ENCODE assay signal across 21 mouse cellular contexts in the genomic region with DNA sequence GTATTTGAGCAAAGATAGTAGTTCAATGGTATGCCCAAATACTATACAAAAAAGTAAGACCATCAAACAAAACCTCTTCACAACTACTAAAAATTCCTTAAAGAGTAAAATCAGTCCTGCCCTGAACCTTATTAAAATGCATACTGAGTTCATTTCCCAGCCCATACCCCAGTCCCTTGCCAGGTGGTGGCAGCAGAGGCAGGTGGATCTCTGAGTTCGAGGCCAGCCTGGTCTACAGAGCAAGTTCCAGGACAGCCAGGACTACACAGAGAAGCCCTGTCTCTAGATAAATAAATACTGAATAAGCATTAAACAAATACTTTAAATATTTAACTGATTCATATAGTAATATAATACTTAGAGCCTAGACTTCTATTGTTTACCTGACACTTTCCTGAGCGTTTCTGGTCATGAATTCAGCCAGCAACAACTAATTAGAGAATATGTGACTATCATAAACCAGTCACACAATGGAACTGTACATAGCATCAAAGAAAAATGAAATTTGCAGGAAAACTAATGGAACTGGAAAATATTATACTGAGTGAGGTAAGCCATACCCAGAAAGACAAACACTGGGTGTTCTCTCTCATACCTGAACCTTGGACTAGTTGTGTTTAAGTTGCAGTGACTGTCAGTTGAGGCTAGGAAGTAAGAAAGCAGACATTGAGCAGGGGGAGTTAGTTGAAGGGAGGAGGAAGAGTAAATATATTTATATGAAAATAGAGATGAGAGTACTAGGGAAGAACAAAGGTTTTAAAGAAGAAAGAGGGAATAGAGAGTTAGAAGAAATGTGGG. TPM values are rescaled to one million over a fixed set of nuclear protein-coding genes. Genes with fewer than 3 reads are reported as not detected.
DNase-seq lines count a peak whose midpoint lies in the region; ATAC-seq and TF ChIP-seq lines count a peak whose summit lies in the region.
"Had no signal": no experiment of that assay in that cellular context is flagged by ENCODE, and none has a peak within 500 bp of the region (broad histone marks: within the 10 kb centered on the region; RNA-seq: fewer than 3 reads in every experiment).

No protein-coding gene starts in this region.

- H3K4me3 ChIP-seq in lung, adult 2 months (replicated peaks; ENCODE audit: extremely low read depth, low read depth, low read length), result no peak overlapping the region
- H3K4me3 ChIP-seq in intestine, embryonic 15.5 days (replicated peaks), result no peak overlapping the region
- H3K4me3 ChIP-seq in stomach, postnatal 0 days (ENCODE audit: low read depth, low read length), result no peak overlapping the region
- H3K4me3 ChIP-seq: forebrain, embryonic 15.5 days; heart, embryonic 10.5 days; hindbrain, embryonic 12.5 days; liver, embryonic 15.5 days; myocyte; neural tube, embryonic 13.5 days had no signal

- no peak overlapping the region for H3K27ac ChIP-seq in intestine, embryonic 15.5 days
- no peak overlapping the region for H3K27ac ChIP-seq in stomach, postnatal 0 days (replicated peaks)
- H3K27ac ChIP-seq: forebrain, embryonic 15.5 days; heart, embryonic 10.5 days; hindbrain, embryonic 12.5 days; liver, embryonic 15.5 days; neural tube, embryonic 13.5 days had no signal

- no peak for ATAC-seq in CD4-positive, CD25-positive, alpha-beta regulatory T cell, adult 4 months
- peak; percentile 75 for ATAC-seq in intestine, embryonic 15.5 days
- peak; percentile 89 for ATAC-seq in stomach, postnatal 0 days (ENCODE audit: low FRiP score, low TSS enrichment)
- no peak for ATAC-seq in monocyte, adult 5-6 weeks (replicated peaks; ENCODE audit: insufficient number of reproducible peaks, low FRiP score, low TSS enrichment, poor library complexity, severe bottlenecking)
- ATAC-seq: forebrain, embryonic 15.5 days had no signal

- TF ChIP-seq POLR2A in lung, adult 2 months (IDR thresholded peaks at IDR 0.05; ENCODE audit: borderline replicate concordance, extremely low read depth, low read depth, low read length), result no peak

- no peak overlapping the region for H3K4me2 ChIP-seq in intestine, embryonic 15.5 days (replicated peaks)
- no peak overlapping the region for H3K4me2 ChIP-seq in stomach, postnatal 0 days (replicated peaks; ENCODE audit: low read depth)
- H3K4me2 ChIP-seq: forebrain, embryonic 15.5 days; hindbrain, embryonic 12.5 days; liver, embryonic 15.5 days; neural tube, embryonic 13.5 days had no signal

- H3K27me3 ChIP-seq in intestine, embryonic 15.5 days (replicated peaks), result no peaks in the 10 kb centered on the region
- no peaks in the 10 kb centered on the region for H3K27me3 ChIP-seq in stomach, postnatal 0 days (ENCODE audit: control insufficient read depth, insufficient read depth, low read length)
- H3K27me3 ChIP-seq: forebrain, embryonic 15.5 days; hindbrain, embryonic 12.5 days; liver, embryonic 15.5 days; neural tube, embryonic 13.5 days had no signal

- H3K36me3 ChIP-seq in intestine, embryonic 15.5 days, result no peaks in the 10 kb centered on the region
- no peaks in the 10 kb centered on the region for H3K36me3 ChIP-seq in stomach, postnatal 0 days (ENCODE audit: control insufficient read depth, insufficient read depth, low read length)
- H3K36me3 ChIP-seq: forebrain, embryonic 15.5 days; heart, embryonic 10.5 days; hindbrain, embryonic 12.5 days; neural tube, embryonic 13.5 days had no signal

- intact Hi-C loops in heart, postnatal 36 days (cut with DNase I), result no loop called here

- no peak for TF ChIP-seq EP300 in stomach, postnatal 0 days (optimal IDR thresholded peaks at IDR 0.05)

- TF ChIP-seq CTCF in lung, adult 2 months (IDR thresholded peaks at IDR 0.05; ENCODE audit: insufficient read depth, low read length), result 0 out of 2 replicates have a peak, but pooled peaks have one; percentile 17
- TF ChIP-seq CTCF in stomach, postnatal 0 days (IDR thresholded peaks at IDR 0.05; ENCODE audit: low read depth), result peak; percentile 49

- H3K4me1 ChIP-seq in lung, adult 2 months (ENCODE audit: control insufficient read depth, insufficient read depth, low read length), result no peaks in the 10 kb centered on the region; the same call in 1 of the 2 replicates
- H3K4me1 ChIP-seq in intestine, embryonic 15.5 days (replicated peaks), result no peaks in the 10 kb centered on the region
- no peaks in the 10 kb centered on the region for H3K4me1 ChIP-seq in stomach, postnatal 0 days (replicated peaks; ENCODE audit: control insufficient read depth, insufficient read depth)
- H3K4me1 ChIP-seq: forebrain, embryonic 15.5 days; hindbrain, embryonic 12.5 days; neural tube, embryonic 13.5 days had no signal

- 76% methylated on average over 2 of the region's 2 CpGs for WGBS in lung, adult 2 months
- 78% methylated on average over 2 of the region's 2 CpGs for WGBS in intestine, embryonic 15.5 days
- 71% methylated on average over 2 of the region's 2 CpGs for WGBS in stomach, postnatal 0 days

- DNase-seq in CD4-positive, CD25-positive, alpha-beta regulatory T cell, adult 2 months (ENCODE audit: low read depth, low spot score), result peak; percentile 26
- DNase-seq in lung, adult 2 months, result no peak
- no peak for DNase-seq in lung, postnatal 14 days
- DNase-seq in stomach, postnatal 0 days (ENCODE audit: low spot score), result no peak
- no peak for DNase-seq in heart, postnatal 36 days
- DNase-seq: adrenal gland, postnatal 10 days; cerebellum, adult 2 months; cerebellum, postnatal 25 days; gastrocnemius, postnatal 10 days; kidney, postnatal 36 days; layer of hippocampus, postnatal 36 days; midbrain, embryonic 14.5 days had no signal

- no peak overlapping the region for H3K9ac ChIP-seq in intestine, embryonic 15.5 days
- no peak overlapping the region for H3K9ac ChIP-seq in stomach, postnatal 0 days (ENCODE audit: low read length)
- H3K9ac ChIP-seq: forebrain, embryonic 15.5 days; hindbrain, embryonic 12.5 days; liver, embryonic 15.5 days; neural tube, embryonic 13.5 days had no signal

- H3K9me3 ChIP-seq in intestine, embryonic 15.5 days, result no peaks in the 10 kb centered on the region
- H3K9me3 ChIP-seq in stomach, postnatal 0 days (ENCODE audit: control insufficient read depth, low read length), result no peaks in the 10 kb centered on the region
- H3K9me3 ChIP-seq: forebrain, embryonic 15.5 days; heart, embryonic 10.5 days; hindbrain, embryonic 12.5 days; liver, embryonic 15.5 days; neural tube, embryonic 13.5 days had no signal

RNA-seq across cellular contexts. Expression of a gene that starts 34.4 kb away (rescaled TPM):
- polyA plus RNA-seq in CD4-positive, CD25-positive, alpha-beta regulatory T cell, adult 4 months (2017; shearing (Covaris generic)), result 10 to 100 TPM; 12.1 to 20.8 TPM
- polyA plus RNA-seq in lung, adult 2 months (2012; rRNA removed), result 22.8 and 25.0 TPM in 2 replicates
- 42.2 and 48.8 TPM in 2 replicates for polyA plus RNA-seq in intestine, embryonic 15.5 days (2015; fragmentation: Nextera tagmentation; extraction: Ambion mirVana)
- 69.0 and 76.5 TPM in 2 replicates for polyA plus RNA-seq in stomach, postnatal 0 days (2015; fragmentation: Nextera tagmentation; extraction: Ambion mirVana)
- 76.2 to 135 TPM (median 95.9 TPM) in 3 replicates for total RNA-seq in monocyte, adult 5-6 weeks (2017)
- total RNA-seq in heart, postnatal 36 days (2021), result 100 to 1,000 TPM; 283 to 332 TPM

Comparison
In these comparisons a context has a peak if more than half of its experiments do, and no peak if none do; other contexts are left out.
1. ATAC-seq: peak in intestine, embryonic 15.5 days (single experiment) and stomach, postnatal 0 days (single experiment); none in CD4-positive, CD25-positive, alpha-beta regulatory T cell, adult 4 months (single experiment) and monocyte, adult 5-6 weeks (single experiment).